Mouse (Mus musculus): Measurements from ENCODE around the gene Adamts14.

DNA sequence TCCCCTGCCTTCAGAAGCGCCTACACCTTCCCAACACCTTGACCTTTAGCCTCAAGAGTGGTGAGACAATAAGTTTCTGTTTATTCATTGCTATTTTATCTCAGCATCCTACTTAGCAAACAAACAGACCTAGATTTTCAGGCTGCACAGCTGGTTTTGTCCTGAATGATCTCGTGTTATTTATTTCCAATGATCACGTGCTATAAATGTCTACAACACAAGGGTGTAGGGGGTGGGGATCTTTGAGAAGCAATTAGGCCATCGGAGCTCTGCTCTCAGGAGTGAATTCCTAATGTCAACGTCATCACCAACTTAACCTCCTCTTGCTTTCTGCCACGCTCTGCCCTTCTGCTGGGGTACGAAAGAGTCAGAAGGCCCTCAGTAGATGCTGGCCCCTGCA lies 113.1 kb downstream of the Adamts14 start:
- TF ChIP-seq TAL1 (IDR thresholded peaks at IDR 0.05; ENCODE audit: low read length), result no peak
- no peak for TF ChIP-seq GATA1 (IDR thresholded peaks at IDR 0.05; ENCODE audit: low read length)
